Mouse (Mus musculus) neural tube, embryonic 13.5 days (tissue): ENCODE measurements around the gene Krtap21-1. TPM values are rescaled to one million over a fixed set of nuclear protein-coding genes. Genes with fewer than 3 reads are reported as not detected.

ENCODE experiments used
- ATAC-seq: fragments of 200-750 bp; cut with Nextera tagmentation; 2 replicates; pipeline ENCODE4 v1.8.0; 2017; ENCODE audit warnings: low read depth, mild to moderate bottlenecking, moderate TSS enrichment, moderate library complexity
- H3K27ac ChIP-seq: fragments of 300-500 bp; sonication (generic); replicated peaks from 2 replicates; pipeline ENCODE4 v1.5.1; 2015; ENCODE audit warnings: moderate library complexity, mild to moderate bottlenecking, inconsistent platforms
- H3K27me3 ChIP-seq: fragments of 300-500 bp; sonication (generic); 2 replicates; pipeline ENCODE4 v1.6.1; 2015; ENCODE audit warnings: mild to moderate bottlenecking, inconsistent platforms
- H3K36me3 ChIP-seq: fragments of 300-500 bp; sonication (generic); 2 replicates; pipeline ENCODE4 v1.6.1; 2015; ENCODE audit warnings: mild to moderate bottlenecking, inconsistent platforms
- H3K4me1 ChIP-seq: fragments of 300-500 bp; sonication (generic); replicated peaks from 2 replicates; pipeline ENCODE4 v1.6.1; 2015; ENCODE audit warnings: inconsistent platforms
- H3K4me2 ChIP-seq: fragments of 300-500 bp; sonication (generic); 2 replicates; pipeline ENCODE4 v1.6.1; 2015; ENCODE audit warnings: inconsistent platforms, mild to moderate bottlenecking, moderate library complexity
- H3K4me3 ChIP-seq: fragments of 300-500 bp; sonication (generic); 2 replicates; pipeline ENCODE4 v1.5.1; 2015; ENCODE audit warnings: mild to moderate bottlenecking, inconsistent platforms
- H3K9ac ChIP-seq: fragments of 300-500 bp; sonication (generic); 2 replicates; pipeline ENCODE4 v1.6.1; 2015; ENCODE audit warnings: moderate library complexity, mild to moderate bottlenecking, inconsistent platforms
- H3K9me3 ChIP-seq: fragments of 300-500 bp; sonication (generic); 2 replicates; pipeline ENCODE4 v1.6.1; 2016; ENCODE audit warnings: inconsistent platforms
- WGBS: fragments of 180-500 bp; shearing (Covaris S2); methylation state at CpG from one replicate; pipeline ENCODE4 v1.1.7; 2015; 5-methylcytosine and 5-hydroxymethylcytosine counted together
- polyA plus RNA-seq: library from polyadenylated mRNA; unstranded; fragments of >200 nt; fragmentation: Nextera tagmentation; extraction: Ambion mirVana; gene quantifications from 2 replicates; pipeline ENCODE4 v1.2.1, GENCODE M21; 2015

The Krtap21-1 gene
- polyA plus RNA-seq = not detected in 2 replicates

GRCm38 (mm10) chr16:89403768-89404167, at the start of gene Krtap21-1:
Krtap21-1 (minus strand) TSS chr16:89403868.
- ATAC-seq = no peak
- no peak within 1 kb of the TSS for H3K9ac ChIP-seq
- H3K9me3 ChIP-seq = no peaks in the 10 kb centered on the region
- no peak within 1 kb of the TSS for H3K27ac ChIP-seq
- H3K36me3 ChIP-seq = no peaks in the 10 kb centered on the region
- no peaks in the 10 kb centered on the region for H3K27me3 ChIP-seq
- H3K4me2 ChIP-seq = no peak within 1 kb of the TSS
- no peaks in the 10 kb centered on the region for H3K4me1 ChIP-seq
- 85% methylated on average over 2 of the region's 2 CpGs for WGBS
- no peak within 1 kb of the TSS for H3K4me3 ChIP-seq

- 80% methylated on average over 2 of the region's 2 CpGs for whole genome bisulfite sequencing
- no peak overlapping the region for H3K9ac ChIP-seq
- no peaks in the 10 kb centered on the region for H3K9me3 ChIP-seq
- no peak overlapping the region for H3K4me2 ChIP-seq
- H3K36me3 ChIP-seq = no peaks in the 10 kb centered on the region
- no peak for ATAC-seq
- no peaks in the 10 kb centered on the region for H3K27me3 ChIP-seq
- H3K4me3 ChIP-seq = no peak overlapping the region
- no peak overlapping the region for H3K27ac ChIP-seq
- no peaks in the 10 kb centered on the region for H3K4me1 ChIP-seq
These were observed 25.9 kb upstream of the Krtap21-1 start for GRCm38 (mm10) chr16:89429586-89429985.

- Histone ChIP-seq H3K36me3 (no peaks in the 10 kb centered on the region), H3K9me3 (no peaks in the 10 kb centered on the region), H3K27me3 (no peaks in the 10 kb centered on the region), H3K4me1 (no peaks in the 10 kb centered on the region), H3K4me2 (no peak overlapping the region), H3K9ac (no peak overlapping the region), H3K27ac (no peak overlapping the region), H3K4me3 (no peak overlapping the region)
- WGBS = 92% methylated on average over 5 of the region's 5 CpGs
- ATAC-seq = no peak
These were observed 21.6 kb upstream of the Krtap21-1 start for GRCm38 (mm10) chr16:89425310-89425709.

DNA sequence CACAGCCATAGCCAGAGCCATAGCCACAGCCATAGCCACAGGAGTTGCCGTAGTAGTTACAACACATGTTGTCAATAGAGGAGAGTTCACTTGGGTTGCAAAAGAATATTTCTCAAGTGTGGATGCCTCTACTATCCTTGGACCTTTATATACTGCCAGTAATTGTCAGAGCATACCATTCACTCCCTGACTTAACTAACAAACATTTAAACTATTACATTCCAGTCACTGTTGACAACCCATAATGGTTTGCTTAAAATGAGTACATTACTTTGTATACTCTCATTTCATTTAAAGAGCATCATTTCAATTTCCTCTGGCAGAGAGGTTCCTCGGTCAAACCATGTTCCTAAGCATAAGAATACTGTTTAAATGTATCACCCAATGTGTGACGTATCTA, 16.3 kb upstream of the Krtap21-1 start, which contains the start of gene Krtap6-2:
Gene Krtap6-2 (minus strand): TSS at position 101 of the 400 bp plus-strand sequence.
- WGBS = 96% methylated on average over 3 of the region's 3 CpGs

GRCm38 (mm10) chr16:89416311-89416710, 12.6 kb upstream of the Krtap21-1 start:
- Histone ChIP-seq H3K27me3 (no peaks in the 10 kb centered on the region), H3K36me3 (no peaks in the 10 kb centered on the region), H3K9ac (no peak overlapping the region), H3K4me2 (no peak overlapping the region), H3K4me1 (no peaks in the 10 kb centered on the region), H3K27ac (no peak overlapping the region), H3K9me3 (no peaks in the 10 kb centered on the region), H3K4me3 (no peak overlapping the region)
- 93% methylated on average over 3 of the region's 3 CpGs for WGBS
- no peak for ATAC-seq

More for the DNA sequence above, 16.3 kb upstream of the Krtap21-1 start, which contains the start of gene Krtap6-2:
- H3K9ac ChIP-seq = no peak within 1 kb of the TSS
- H3K27ac ChIP-seq = no peak within 1 kb of the TSS
- H3K27me3 ChIP-seq = no peaks in the 10 kb centered on the region
- no peak within 1 kb of the TSS for H3K4me3 ChIP-seq
- H3K4me1 ChIP-seq = no peaks in the 10 kb centered on the region
- H3K36me3 ChIP-seq = no peaks in the 10 kb centered on the region
- no peak for ATAC-seq
- H3K9me3 ChIP-seq = no peaks in the 10 kb centered on the region
- no peak within 1 kb of the TSS for H3K4me2 ChIP-seq

GRCm38 (mm10) chr16:89410345-89411068, 6.8 kb upstream of the Krtap21-1 start:
- no peaks in the 10 kb centered on the region for H3K4me1 ChIP-seq
- H3K4me2 ChIP-seq = no peak overlapping the region
- H3K27ac ChIP-seq = no peak overlapping the region
- no peak for ATAC-seq
- H3K9ac ChIP-seq = no peak overlapping the region
- no peak overlapping the region for H3K4me3 ChIP-seq
- 79% methylated on average over 5 of the region's 5 CpGs for WGBS
- no peaks in the 10 kb centered on the region for H3K27me3 ChIP-seq
- H3K36me3 ChIP-seq = no peaks in the 10 kb centered on the region
- H3K9me3 ChIP-seq = no peaks in the 10 kb centered on the region

- Histone ChIP-seq H3K36me3 (no peaks in the 10 kb centered on the region), H3K27ac (no peak overlapping the region), H3K4me3 (no peak overlapping the region), H3K4me1 (no peaks in the 10 kb centered on the region), H3K27me3 (no peaks in the 10 kb centered on the region), H3K9ac (no peak overlapping the region), H3K9me3 (no peaks in the 10 kb centered on the region), H3K4me2 (no peak overlapping the region)
- 76% methylated on average over 2 of the region's 2 CpGs for WGBS
- ATAC-seq = no peak
These were observed 30.8 kb downstream of the Krtap21-1 start for GRCm38 (mm10) chr16:89372734-89373461.

Other genes with a start within 250 kb of the Krtap21-1 start
- not detected in 2 replicates for gene Gm9789, start 245.9 kb downstream of the Krtap21-1 start, polyA plus RNA-seq
- not detected in 2 replicates for gene Gm7735, start 234.4 kb downstream of the Krtap21-1 start, polyA plus RNA-seq
- not detected in 2 replicates for gene 1110057P08Rik, start 229.1 kb downstream of the Krtap21-1 start, polyA plus RNA-seq
- not detected in 2 replicates for gene Krtap20-2, start 198.0 kb downstream of the Krtap21-1 start, polyA plus RNA-seq
- not detected in 2 replicates for gene Krtap6-2, start 16.2 kb upstream of the Krtap21-1 start, polyA plus RNA-seq
- not detected in 2 replicates for gene Krtap8-1, start 84.1 kb upstream of the Krtap21-1 start, polyA plus RNA-seq
- not detected in 2 replicates for gene Krtap7-1, start 104.5 kb upstream of the Krtap21-1 start, polyA plus RNA-seq
- not detected in 2 replicates for gene Krtap11-1, start 167.3 kb upstream of the Krtap21-1 start, polyA plus RNA-seq